Mouse (Mus musculus): ENCODE measurements at regions not wholly inside any gene's neighbourhood (a gene's known extent, or its start where the extent isn't known, plus 50 kb on each side); places are given as distances from the start of the nearest gene placed in this dataset.
"Not testable (repeated sequence)": the region's sequence is repeated elsewhere in the genome, so short reads cannot be mapped to it uniquely, and the experiment has no call there.

- 71% methylated on average over 5 of the region's 5 CpGs for WGBS
- not testable (repeated sequence) for H3K4me2 ChIP-seq (ENCODE audit: low read depth, low read length); ATAC-seq (ENCODE audit: insufficient read depth, low read depth); DNase-seq (ENCODE audit: low spot score); H3K9ac ChIP-seq (replicated peaks; ENCODE audit: low read depth, low read length); H3K9me3 ChIP-seq (replicated peaks; ENCODE audit: control insufficient read depth, low read length); H3K27ac ChIP-seq (ENCODE audit: low read depth); H3K36me3 ChIP-seq (replicated peaks; ENCODE audit: control insufficient read depth, insufficient read depth, low read length); H3K27me3 ChIP-seq (ENCODE audit: control insufficient read depth, insufficient read depth, low read length); H3K4me1 ChIP-seq (ENCODE audit: control insufficient read depth, insufficient read depth); H3K4me3 ChIP-seq (ENCODE audit: low read depth, low read length)
Observed at GRCm38 (mm10) chr5:3278956-3279355, 62.3 kb upstream of the Cdk6 start.

- H3K4me1 ChIP-seq (ENCODE audit: control insufficient read depth, insufficient read depth); H3K36me3 ChIP-seq (replicated peaks; ENCODE audit: control insufficient read depth, insufficient read depth, low read length); H3K9me3 ChIP-seq (replicated peaks; ENCODE audit: control insufficient read depth, low read length); DNase-seq (ENCODE audit: low spot score); H3K27me3 ChIP-seq (ENCODE audit: control insufficient read depth, insufficient read depth, low read length); H3K27ac ChIP-seq (ENCODE audit: low read depth); ATAC-seq (ENCODE audit: insufficient read depth, low read depth); H3K9ac ChIP-seq (replicated peaks; ENCODE audit: low read depth, low read length); H3K4me2 ChIP-seq (ENCODE audit: low read depth, low read length); H3K4me3 ChIP-seq (ENCODE audit: low read depth, low read length): not testable (repeated sequence)
- 59% methylated on average over 8 of the region's 8 CpGs for WGBS
Observed at GRCm38 (mm10) chr5:3281911-3282506, 59.3 kb upstream of the Cdk6 start.

GRCm38 (mm10) chr5:3283083-3283482, 58.2 kb upstream of the Cdk6 start:
- no peaks in the 10 kb centered on the region for H3K4me1 ChIP-seq (ENCODE audit: control insufficient read depth, insufficient read depth)
- H3K4me3 ChIP-seq (ENCODE audit: low read depth, low read length): no peak overlapping the region
- no peaks in the 10 kb centered on the region for H3K27me3 ChIP-seq (ENCODE audit: control insufficient read depth, insufficient read depth, low read length)
- 87% methylated on average over 3 of the region's 3 CpGs for WGBS
- DNase-seq (ENCODE audit: low spot score): no peak
- no peaks in the 10 kb centered on the region for H3K36me3 ChIP-seq (replicated peaks; ENCODE audit: control insufficient read depth, insufficient read depth, low read length)
- H3K9me3 ChIP-seq (replicated peaks; ENCODE audit: control insufficient read depth, low read length): 0 out of 2 replicates have a peak, but pooled peaks cover 4% of the 10 kb centered on the region
- no peak overlapping the region for H3K27ac ChIP-seq (ENCODE audit: low read depth)
- ATAC-seq (ENCODE audit: insufficient read depth, low read depth): no peak
- H3K4me2 ChIP-seq (ENCODE audit: low read depth, low read length): no peak overlapping the region
- H3K9ac ChIP-seq (replicated peaks; ENCODE audit: low read depth, low read length): no peak overlapping the region
- TF ChIP-seq EP300 (IDR thresholded peaks at IDR 0.05; ENCODE audit: low read depth) (no peak), CTCF (IDR thresholded peaks at IDR 0.05; ENCODE audit: low read depth) (no peak)

DNA sequence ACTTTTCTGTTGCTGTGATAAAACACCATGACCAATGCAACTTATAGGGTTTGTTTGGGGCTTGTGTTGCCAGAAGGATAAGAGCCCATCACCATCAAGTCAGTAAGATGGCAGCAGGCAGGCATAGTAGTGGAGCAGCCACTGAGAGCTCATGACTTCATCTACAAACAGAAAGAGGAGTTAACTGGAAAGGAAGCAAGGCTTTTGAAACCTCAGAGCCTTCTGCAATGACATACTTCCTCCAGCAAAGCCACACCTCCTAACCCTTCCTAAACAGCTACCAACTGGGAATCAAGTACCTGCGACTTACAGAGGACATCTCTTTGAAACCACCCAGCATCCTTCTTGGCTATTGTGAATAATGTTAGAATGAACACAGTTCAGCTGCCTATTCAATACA, 57.0 kb upstream of the Cdk6 start:
- not testable (repeated sequence) for H3K36me3 ChIP-seq (replicated peaks; ENCODE audit: control insufficient read depth, insufficient read depth, low read length); H3K4me2 ChIP-seq (ENCODE audit: low read depth, low read length); H3K27ac ChIP-seq (ENCODE audit: low read depth); H3K4me1 ChIP-seq (ENCODE audit: control insufficient read depth, insufficient read depth); H3K27me3 ChIP-seq (ENCODE audit: control insufficient read depth, insufficient read depth, low read length); H3K9ac ChIP-seq (replicated peaks; ENCODE audit: low read depth, low read length); ATAC-seq (ENCODE audit: insufficient read depth, low read depth); H3K4me3 ChIP-seq (ENCODE audit: low read depth, low read length); H3K9me3 ChIP-seq (replicated peaks; ENCODE audit: control insufficient read depth, low read length); DNase-seq (ENCODE audit: low spot score)
- 97% methylated on average over 1 of the region's 1 CpGs for WGBS

DNA sequence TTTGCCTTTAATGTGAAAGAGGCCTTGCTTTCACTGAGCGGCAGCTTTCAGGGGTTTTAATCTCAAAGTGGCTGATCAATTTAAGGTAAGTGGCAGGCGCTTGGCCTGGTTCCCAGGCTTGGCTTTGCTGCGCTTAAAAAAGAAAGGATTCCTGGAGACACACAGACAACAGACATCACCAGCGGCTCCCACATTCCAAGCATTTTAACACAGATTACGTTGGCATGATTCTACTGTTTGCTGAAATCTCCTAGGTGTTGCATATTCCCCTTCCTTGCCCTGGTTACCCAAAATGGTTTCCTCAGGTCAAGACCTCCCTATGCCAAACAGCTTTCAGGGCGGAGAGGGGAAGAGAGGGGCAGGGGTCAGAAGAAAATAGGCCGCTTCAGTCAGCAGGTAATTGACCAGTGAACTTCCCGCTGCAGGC, 51.3 kb upstream of the Cdk6 start:
- 15% methylated on average over 8 of the region's 8 CpGs for WGBS
- H3K27ac ChIP-seq (ENCODE audit: low read depth): peak overlapping the region; percentile 62
- 0 out of 2 replicates have a peak overlapping the region, but pooled peaks have one; percentile 18 for H3K4me2 ChIP-seq (ENCODE audit: low read depth, low read length)
- ATAC-seq (ENCODE audit: insufficient read depth, low read depth): peak; percentile 60
- H3K4me3 ChIP-seq (ENCODE audit: low read depth, low read length); H3K9me3 ChIP-seq (replicated peaks; ENCODE audit: control insufficient read depth, low read length); H3K27me3 ChIP-seq (ENCODE audit: control insufficient read depth, insufficient read depth, low read length); H3K36me3 ChIP-seq (replicated peaks; ENCODE audit: control insufficient read depth, insufficient read depth, low read length); H3K4me1 ChIP-seq (ENCODE audit: control insufficient read depth, insufficient read depth); DNase-seq (ENCODE audit: low spot score); H3K9ac ChIP-seq (replicated peaks; ENCODE audit: low read depth, low read length): not testable (repeated sequence)

All from heart, postnatal 0 days (tissue).